Mouse (Mus musculus) cerebellum, postnatal 10 days (tissue): Measurements from ENCODE around the gene Cox6b1.

ENCODE experiments used
- DNase-seq, 2 experiments: peaks; one replicate each; pipeline ENCODE4 v3.0.0; 2021; ENCODE audit warnings: mixed read lengths in 2 of 2

The Cox6b1 gene

GRCm38 (mm10) chr7:30608476-30608875 lies 17.5 kb downstream of the Cox6b1 start:
- no peak for DNase-seq

- DNase-seq = peak; percentile 82 to 85
These were observed 18.1 kb downstream of the Cox6b1 start for GRCm38 (mm10) chr7:30607706-30608309.

GRCm38 (mm10) chr7:30604944-30605343 lies 21.0 kb downstream of the Cox6b1 start:
- no peak for DNase-seq

DNA sequence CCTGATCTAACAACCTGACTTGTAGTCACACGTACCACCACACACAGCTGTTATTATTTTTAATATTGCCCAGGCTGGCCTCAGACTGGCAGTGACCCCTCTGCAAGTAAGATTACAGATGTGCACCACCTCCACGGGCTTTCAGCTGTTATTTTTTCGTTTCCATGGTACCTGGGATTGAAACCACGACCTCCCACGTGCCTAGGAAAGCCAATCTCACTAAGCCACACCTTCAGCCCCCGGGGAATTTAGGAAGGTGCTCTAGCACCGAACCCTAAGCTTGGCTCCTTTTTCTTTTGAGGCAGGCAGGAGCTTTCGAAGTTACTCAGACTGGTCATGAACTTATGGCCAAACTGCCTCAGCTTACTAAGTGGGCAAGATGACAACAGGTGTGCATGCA lies 21.5 kb downstream of the Cox6b1 start:
- DNase-seq = no peak

DNA sequence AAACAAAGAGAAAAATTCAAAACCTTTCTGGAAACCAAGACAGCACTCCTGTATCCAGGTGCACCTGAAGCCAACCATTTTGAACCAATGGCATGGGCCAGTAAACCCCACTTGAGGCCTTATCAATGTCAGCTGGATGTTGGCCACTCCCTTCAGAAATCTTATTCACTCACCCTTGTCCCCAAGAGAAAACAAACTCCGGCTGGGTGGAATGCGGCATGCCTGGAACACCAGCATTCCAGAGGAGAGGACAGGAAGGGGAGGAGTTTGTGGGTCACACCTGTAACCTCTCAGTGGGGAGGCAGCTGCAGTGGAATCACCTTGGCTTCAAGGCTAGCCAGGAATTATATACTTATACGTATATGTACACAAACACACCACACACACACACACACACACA lies 23.4 kb downstream of the Cox6b1 start:
- DNase-seq = no peak

- DNase-seq = peak; percentile 49 to 55
These were observed 25.3 kb downstream of the Cox6b1 start for GRCm38 (mm10) chr7:30600651-30601050.

GRCm38 (mm10) chr7:30599933-30600353 lies 26.0 kb downstream of the Cox6b1 start:
- DNase-seq = peak; percentile 98

DNA sequence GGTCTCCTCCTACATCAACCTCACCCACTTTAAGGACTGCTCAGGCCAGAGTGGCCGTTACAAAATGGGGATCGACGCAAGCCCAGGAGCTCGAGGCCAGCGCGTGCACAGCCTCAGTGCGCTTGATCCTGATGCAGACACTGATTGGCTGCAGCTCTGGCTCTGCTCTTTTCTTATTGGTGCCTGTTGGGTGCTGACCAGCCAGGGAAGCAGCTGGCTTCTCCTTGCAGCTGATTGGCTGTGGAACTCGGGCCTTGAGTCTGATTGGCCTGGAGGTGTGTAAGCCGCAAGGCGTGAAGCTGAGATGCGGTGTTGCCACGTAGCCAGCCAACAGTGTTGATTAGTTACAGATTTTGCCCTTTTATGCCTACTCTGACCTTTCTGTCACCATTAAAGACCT lies 27.2 kb downstream of the Cox6b1 start, which contains the start of gene Zbtb32:
Gene Zbtb32, minus strand, starts transcription at position 124 of the 400 bp plus-strand sequence.
- DNase-seq = no peak

GRCm38 (mm10) chr7:30596811-30597210 lies 29.1 kb downstream of the Cox6b1 start:
- no peak for DNase-seq

DNA sequence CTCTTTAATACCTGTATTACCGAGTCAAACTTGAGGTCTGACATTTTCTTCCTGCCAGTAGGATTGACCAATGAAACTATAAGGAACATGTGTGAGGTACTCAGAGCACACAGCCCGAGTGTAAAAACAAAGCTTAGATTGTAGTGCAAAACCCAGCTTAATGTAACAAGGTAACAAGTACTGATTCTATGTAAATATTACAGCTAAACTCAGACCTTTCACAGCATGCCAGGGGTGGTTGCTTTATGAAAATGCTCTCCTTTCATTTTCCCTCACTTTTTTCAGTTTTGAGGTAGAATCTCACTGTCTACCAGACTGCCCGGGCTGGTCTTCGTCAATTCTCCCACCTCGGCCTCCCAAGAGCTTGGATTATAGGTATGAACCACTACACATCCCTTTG lies 29.9 kb downstream of the Cox6b1 start:
- no peak for DNase-seq

GRCm38 (mm10) chr7:30594510-30595024 lies 31.4 kb downstream of the Cox6b1 start:
- DNase-seq = no peak

DNA sequence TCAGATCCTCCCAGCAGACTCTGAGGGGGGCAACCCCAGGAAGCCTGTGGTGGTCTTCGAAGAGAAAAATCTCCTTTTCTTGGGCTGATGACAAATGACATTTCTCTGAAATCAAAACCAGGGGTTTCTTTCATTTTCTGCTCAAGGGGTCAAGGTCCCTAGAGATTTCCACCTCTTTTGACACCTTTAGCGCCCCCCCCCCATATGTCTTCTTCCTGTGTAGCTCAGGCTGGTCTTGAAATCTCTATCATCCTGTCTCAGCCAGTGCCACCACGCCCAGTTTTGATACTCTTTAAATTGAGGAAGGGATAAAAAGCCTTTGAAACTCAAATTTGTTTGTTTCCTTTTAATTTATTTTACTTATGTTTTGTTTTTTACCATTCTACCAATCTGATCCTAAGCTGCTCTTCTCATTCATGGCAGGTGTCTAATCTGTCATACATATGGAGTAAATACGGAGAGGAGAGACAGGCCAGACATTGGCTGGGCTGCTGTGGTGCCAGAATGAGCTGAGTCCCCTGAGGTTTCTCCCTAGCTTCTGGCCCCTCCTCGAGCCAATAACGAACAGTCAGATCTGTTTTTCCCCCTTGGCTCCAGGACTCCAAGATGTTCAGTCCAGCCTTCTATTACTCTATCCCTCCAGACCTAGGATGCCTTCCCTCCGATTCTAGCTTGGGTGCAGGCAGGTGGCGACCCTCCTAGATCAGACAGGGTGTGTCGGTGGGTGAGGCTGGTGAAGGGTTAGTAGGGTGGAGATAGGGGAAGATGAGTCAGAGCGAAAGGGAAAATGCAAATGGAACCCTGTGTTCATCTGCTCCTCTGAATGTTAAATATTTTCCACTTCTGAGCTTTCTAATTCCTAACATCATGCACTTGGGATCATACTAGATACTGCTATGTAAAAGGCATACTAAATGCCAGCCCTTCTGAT lies 32.1 kb downstream of the Cox6b1 start:
- peak in 1 of 2 experiments; percentile 51 for DNase-seq

GRCm38 (mm10) chr7:30592772-30593423 lies 33.1 kb downstream of the Cox6b1 start:
- no peak for DNase-seq

GRCm38 (mm10) chr7:30591605-30591951 lies 34.4 kb downstream of the Cox6b1 start:
- DNase-seq = peak; percentile 42 to 62

- no peak for DNase-seq
These were observed 34.9 kb downstream of the Cox6b1 start for GRCm38 (mm10) chr7:30590927-30591604.

DNA sequence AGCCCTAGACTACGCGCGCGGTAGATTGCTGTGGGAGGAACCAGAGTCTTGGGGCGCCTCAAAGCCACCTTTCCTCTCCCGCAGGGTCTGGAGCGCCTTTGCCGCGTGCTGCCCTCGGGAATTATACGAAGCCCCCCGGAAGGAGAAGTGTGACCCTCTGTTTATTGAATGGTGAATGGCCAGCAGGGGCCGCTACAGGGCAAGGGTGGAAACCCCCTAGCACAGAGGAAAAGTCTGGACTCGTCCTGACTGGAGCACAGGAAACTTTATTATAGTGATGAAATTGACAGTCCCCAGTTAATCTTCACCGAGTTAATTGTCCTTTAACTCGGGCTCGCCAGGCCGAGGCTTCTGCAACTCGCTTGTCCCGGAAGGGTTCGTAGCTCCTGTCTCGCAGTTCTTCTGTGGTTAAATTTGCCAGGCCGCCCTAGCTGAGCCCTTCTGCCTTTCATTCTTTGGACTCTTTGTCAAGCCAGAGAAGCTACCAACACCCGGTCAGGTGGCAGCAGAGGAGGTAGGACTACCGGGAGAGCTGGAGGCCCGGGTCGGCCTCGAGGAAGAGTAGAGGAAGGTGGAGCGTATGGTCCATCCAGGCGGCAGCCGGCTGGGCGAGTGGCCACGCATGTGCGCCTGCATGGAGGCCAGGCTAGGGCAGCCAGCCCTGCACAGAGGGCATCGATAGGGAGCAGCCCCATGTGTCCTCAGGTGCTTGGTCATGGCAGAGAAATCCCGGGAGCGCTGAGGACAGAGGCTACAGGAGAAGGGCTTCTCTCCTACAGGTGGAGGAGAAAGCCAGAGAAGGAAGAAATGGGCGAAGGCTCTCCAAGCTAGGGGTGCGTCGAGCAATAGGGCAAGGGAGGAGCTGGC lies 36.3 kb downstream of the Cox6b1 start:
- peak; percentile 95 to 97 for DNase-seq

GRCm38 (mm10) chr7:30588676-30589434 lies 37.1 kb downstream of the Cox6b1 start, which contains the start of gene Kmt2b:
Gene Kmt2b (minus strand): TSS chr7:30588726.
- peak; percentile 95 to 98 for DNase-seq

- peak in 1 of 2 experiments; percentile 75 for DNase-seq
These were observed 37.9 kb downstream of the Cox6b1 start for GRCm38 (mm10) chr7:30587842-30588667.

DNA sequence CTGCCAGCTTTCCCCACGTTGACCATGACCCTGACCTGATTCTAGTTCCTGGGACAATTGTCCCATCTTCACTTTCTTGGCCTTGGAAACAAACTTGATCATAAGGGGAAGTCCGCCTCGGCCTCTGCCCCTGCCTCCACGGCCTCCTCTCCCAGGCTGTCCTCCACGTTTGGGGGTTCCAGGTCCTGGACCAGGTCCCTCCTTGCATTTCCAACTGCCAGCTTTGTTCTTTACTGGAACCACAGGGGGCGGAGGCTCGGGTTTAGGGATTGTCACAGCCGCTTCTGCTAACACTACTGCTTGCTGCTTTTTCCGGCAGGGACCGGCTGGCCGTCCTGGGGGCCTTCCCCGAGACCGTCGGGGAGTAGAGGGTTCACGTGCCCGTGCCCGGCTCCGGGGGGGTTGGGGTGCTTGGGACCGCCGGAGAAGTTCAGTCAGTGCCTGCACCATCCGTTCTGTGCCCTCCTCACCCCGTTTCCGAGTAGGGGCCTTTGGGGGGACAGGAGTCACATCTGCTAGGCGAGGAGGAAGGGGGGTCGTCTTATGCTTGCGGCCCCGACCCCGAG lies 39.4 kb downstream of the Cox6b1 start:
- DNase-seq = peak; percentile 39 to 42
